9 mouse cellular contexts compared by ENCODE assay signal in the genomic region with DNA sequence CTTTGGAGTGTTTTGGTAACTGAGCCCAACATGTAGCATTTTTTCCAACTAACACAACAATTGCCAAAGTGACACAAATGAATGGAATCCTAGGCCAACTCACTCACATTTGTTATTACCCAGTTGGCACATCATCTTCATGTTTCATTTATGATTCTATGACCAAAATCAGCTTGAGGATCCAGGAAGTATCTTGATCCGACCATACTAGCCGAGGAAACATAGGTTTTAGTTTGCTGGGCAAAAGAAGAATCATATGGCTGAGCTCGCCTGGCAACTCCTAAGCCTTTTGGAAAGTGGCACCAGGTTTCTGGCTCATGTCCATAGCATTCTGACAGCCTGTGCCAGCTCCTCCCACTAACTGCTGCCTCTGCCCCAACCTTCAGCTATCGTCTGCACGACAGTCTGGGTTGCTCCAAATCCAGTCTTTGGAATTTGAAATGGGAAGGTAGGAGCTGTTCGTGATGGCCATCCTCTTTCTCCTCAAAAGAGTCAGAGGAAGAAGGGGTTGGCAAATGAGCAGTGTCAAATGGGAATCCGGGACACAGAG.
A peak's percentile ranks its signal among the peaks of the same experiment; 100 is the strongest.
DNase-seq lines count a peak whose midpoint lies in the region; ATAC-seq lines count a peak whose summit lies in the region.
"Had no signal": no experiment of that assay in that cellular context is flagged by ENCODE, and none has a peak within 500 bp of the region (broad histone marks: within the 10 kb centered on the region; RNA-seq: fewer than 3 reads in every experiment).

No protein-coding gene starts in this region.

- H3K4me3 ChIP-seq in hindbrain, embryonic 15.5 days, result no peak overlapping the region
- no peak overlapping the region for H3K4me3 ChIP-seq in hindbrain, embryonic 12.5 days
- H3K4me3 ChIP-seq: embryonic facial prominence, embryonic 13.5 days had no signal

- no peaks in the 10 kb centered on the region for H3K27me3 ChIP-seq in hindbrain, embryonic 15.5 days
- H3K27me3 ChIP-seq in hindbrain, embryonic 12.5 days, result no peaks in the 10 kb centered on the region
- H3K27me3 ChIP-seq: embryonic facial prominence, embryonic 13.5 days had no signal

- no peaks in the 10 kb centered on the region for H3K36me3 ChIP-seq in hindbrain, embryonic 15.5 days
- H3K36me3 ChIP-seq in hindbrain, embryonic 12.5 days, result no peaks in the 10 kb centered on the region
- H3K36me3 ChIP-seq: embryonic facial prominence, embryonic 13.5 days had no signal

- peaks cover 22% of the 10 kb centered on the region; the same call in 1 of the 2 replicates for H3K4me1 ChIP-seq in hindbrain, embryonic 15.5 days (replicated peaks)
- no peaks in the 10 kb centered on the region; the same call in 1 of the 2 replicates for H3K4me1 ChIP-seq in hindbrain, embryonic 12.5 days

- H3K9me3 ChIP-seq in hindbrain, embryonic 15.5 days, result no peaks in the 10 kb centered on the region
- no peaks in the 10 kb centered on the region for H3K9me3 ChIP-seq in hindbrain, embryonic 12.5 days (replicated peaks)
- H3K9me3 ChIP-seq: embryonic facial prominence, embryonic 13.5 days had no signal

- H3K27ac ChIP-seq in hindbrain, embryonic 15.5 days (replicated peaks), result no peak overlapping the region
- H3K27ac ChIP-seq in hindbrain, embryonic 12.5 days, result no peak overlapping the region
- H3K27ac ChIP-seq: embryonic facial prominence, embryonic 13.5 days had no signal

- DNase-seq in brain, adult 2 months (ENCODE audit: low read depth, low spot score), result peak; percentile 95
- peak; percentile 81 to 89 for DNase-seq in frontal cortex, postnatal 36 days (ENCODE audit: low spot score in 2 of 2)
- DNase-seq in layer of hippocampus, adult 9-10 months (ENCODE audit: low spot score), result peak; percentile 63
- peak; percentile 81 to 83 for DNase-seq in right cerebral cortex, adult 2 months (ENCODE audit: low spot score in 2 of 2)
- DNase-seq in thymus, postnatal 10 days (ENCODE audit: low spot score in 2 of 2), result no peak
- no peak for DNase-seq in spleen, postnatal 4 days (ENCODE audit: low spot score in 2 of 2)

- no peak overlapping the region for H3K4me2 ChIP-seq in hindbrain, embryonic 15.5 days
- H3K4me2 ChIP-seq in hindbrain, embryonic 12.5 days (replicated peaks), result no peak overlapping the region
- H3K4me2 ChIP-seq: embryonic facial prominence, embryonic 13.5 days had no signal

- peak; percentile 75; the same call in 1 of the 2 replicates for ATAC-seq in hindbrain, embryonic 15.5 days (ENCODE audit: low FRiP score, low read depth)
- no peak for ATAC-seq in hindbrain, embryonic 12.5 days (ENCODE audit: low FRiP score)

- no peak overlapping the region for H3K9ac ChIP-seq in hindbrain, embryonic 15.5 days
- no peak overlapping the region for H3K9ac ChIP-seq in hindbrain, embryonic 12.5 days
- H3K9ac ChIP-seq: embryonic facial prominence, embryonic 13.5 days had no signal

- WGBS in hindbrain, embryonic 15.5 days, result 55% methylated on average over 7 of the region's 7 CpGs
- 87% methylated on average over 7 of the region's 7 CpGs for WGBS in hindbrain, embryonic 12.5 days

Comparison
In these comparisons a context has a peak if more than half of its experiments do, and no peak if none do; other contexts are left out.
1. DNase-seq: peak in brain, adult 2 months (single experiment), frontal cortex, postnatal 36 days (2 of 2), layer of hippocampus, adult 9-10 months (single experiment) and right cerebral cortex, adult 2 months (2 of 2); none in thymus, postnatal 10 days (0 of 2) and spleen, postnatal 4 days (0 of 2).